Mouse (Mus musculus): ENCODE results near the gene Gm3448. TPM values are rescaled to one million over a fixed set of nuclear protein-coding genes. Genes with fewer than 3 reads are reported as not detected.
"Not testable (repeated sequence)": the region's sequence is repeated elsewhere in the genome, so short reads cannot be mapped to it uniquely, and the experiment has no call there.

Gm3448 gene
- polyA plus RNA-seq, 1 experiment from 2014 or later: 2.7 TPM

GRCm38 (mm10) chr17:15068040-15068792, 26.9 kb upstream of the Gm3448 start:
- Histone ChIP-seq H3K4me2 (ENCODE audit: low read depth, low read length) (no peak overlapping the region), H3K9ac (ENCODE audit: low read depth, low read length) (no peak overlapping the region), H3K36me3 (ENCODE audit: control insufficient read depth, insufficient read depth) (0 out of 2 replicates have a peak, but pooled peaks cover 4% of the 10 kb centered on the region), H3K27me3 (ENCODE audit: control insufficient read depth, insufficient read depth, low read depth, low read length) (no peaks in the 10 kb centered on the region), H3K27ac (ENCODE audit: low read length) (no peak overlapping the region), H3K9me3 (replicated peaks; ENCODE audit: control insufficient read depth, low read length) (no peaks in the 10 kb centered on the region), H3K4me3 (ENCODE audit: low read depth, low read length) (no peak overlapping the region), H3K4me1 (ENCODE audit: control insufficient read depth, low read depth, low read length) (peaks cover 7% of the 10 kb centered on the region)
- ATAC-seq (ENCODE audit: low read depth): peak; percentile 50; the same call in 1 of the 2 replicates
- WGBS (ENCODE audit: insufficient replicate concordance): 41% methylated on average over 8 of the region's 8 CpGs

GRCm38 (mm10) chr17:15066911-15067310, 25.6 kb upstream of the Gm3448 start:
- no peak overlapping the region for H3K4me3 ChIP-seq (ENCODE audit: low read depth, low read length)
- H3K27me3 ChIP-seq (ENCODE audit: control insufficient read depth, insufficient read depth, low read depth, low read length): no peaks in the 10 kb centered on the region
- 0 out of 2 replicates have a peak, but pooled peaks cover 4% of the 10 kb centered on the region for H3K36me3 ChIP-seq (ENCODE audit: control insufficient read depth, insufficient read depth)
- H3K9ac ChIP-seq (ENCODE audit: low read depth, low read length): no peak overlapping the region
- H3K4me1 ChIP-seq (ENCODE audit: control insufficient read depth, low read depth, low read length): peaks cover 7% of the 10 kb centered on the region
- WGBS (ENCODE audit: insufficient replicate concordance): 87% methylated on average over 1 of the region's 1 CpGs
- H3K27ac ChIP-seq (ENCODE audit: low read length): no peak overlapping the region
- no peak for ATAC-seq (ENCODE audit: low read depth)
- no peaks in the 10 kb centered on the region for H3K9me3 ChIP-seq (replicated peaks; ENCODE audit: control insufficient read depth, low read length)
- H3K4me2 ChIP-seq (ENCODE audit: low read depth, low read length): no peak overlapping the region

GRCm38 (mm10) chr17:15066066-15066465, 24.7 kb upstream of the Gm3448 start:
- ATAC-seq (ENCODE audit: low read depth): no peak
- H3K4me1 ChIP-seq (ENCODE audit: control insufficient read depth, low read depth, low read length): peaks cover 7% of the 10 kb centered on the region
- H3K27me3 ChIP-seq (ENCODE audit: control insufficient read depth, insufficient read depth, low read depth, low read length): no peaks in the 10 kb centered on the region
- H3K9me3 ChIP-seq (replicated peaks; ENCODE audit: control insufficient read depth, low read length): no peaks in the 10 kb centered on the region
- WGBS (ENCODE audit: insufficient replicate concordance): 52% methylated on average over 6 of the region's 6 CpGs
- H3K36me3 ChIP-seq (ENCODE audit: control insufficient read depth, insufficient read depth): 0 out of 2 replicates have a peak, but pooled peaks cover 7% of the 10 kb centered on the region
- no peak overlapping the region for H3K4me2 ChIP-seq (ENCODE audit: low read depth, low read length)
- no peak overlapping the region for H3K4me3 ChIP-seq (ENCODE audit: low read depth, low read length)
- H3K27ac ChIP-seq (ENCODE audit: low read length): no peak overlapping the region
- no peak overlapping the region for H3K9ac ChIP-seq (ENCODE audit: low read depth, low read length)

- ATAC-seq (ENCODE audit: low read depth): no peak
- no peak overlapping the region for H3K4me3 ChIP-seq (ENCODE audit: low read depth, low read length)
- no peak overlapping the region for H3K4me2 ChIP-seq (ENCODE audit: low read depth, low read length)
- no peaks in the 10 kb centered on the region for H3K27me3 ChIP-seq (ENCODE audit: control insufficient read depth, insufficient read depth, low read depth, low read length)
- no peak overlapping the region for H3K27ac ChIP-seq (ENCODE audit: low read length)
- H3K36me3 ChIP-seq (ENCODE audit: control insufficient read depth, insufficient read depth): 0 out of 2 replicates have a peak, but pooled peaks cover 7% of the 10 kb centered on the region
- 39% methylated on average over 13 of the region's 13 CpGs for WGBS (ENCODE audit: insufficient replicate concordance)
- peaks cover 7% of the 10 kb centered on the region for H3K4me1 ChIP-seq (ENCODE audit: control insufficient read depth, low read depth, low read length)
- H3K9ac ChIP-seq (ENCODE audit: low read depth, low read length): no peak overlapping the region
- no peaks in the 10 kb centered on the region for H3K9me3 ChIP-seq (replicated peaks; ENCODE audit: control insufficient read depth, low read length)
These were observed 24.2 kb upstream of the Gm3448 start for GRCm38 (mm10) chr17:15065391-15066024.

- H3K4me2 ChIP-seq (ENCODE audit: low read depth, low read length): no peak overlapping the region
- H3K4me3 ChIP-seq (ENCODE audit: low read depth, low read length): no peak overlapping the region
- H3K9ac ChIP-seq (ENCODE audit: low read depth, low read length): no peak overlapping the region
- WGBS (ENCODE audit: insufficient replicate concordance): 79% methylated on average over 6 of the region's 6 CpGs
- H3K27ac ChIP-seq (ENCODE audit: low read length): no peak overlapping the region
- 0 out of 2 replicates have a peak, but pooled peaks cover 7% of the 10 kb centered on the region for H3K36me3 ChIP-seq (ENCODE audit: control insufficient read depth, insufficient read depth)
- no peaks in the 10 kb centered on the region for H3K4me1 ChIP-seq (ENCODE audit: control insufficient read depth, low read depth, low read length)
- no peaks in the 10 kb centered on the region for H3K27me3 ChIP-seq (ENCODE audit: control insufficient read depth, insufficient read depth, low read depth, low read length)
- ATAC-seq (ENCODE audit: low read depth): no peak
- no peaks in the 10 kb centered on the region for H3K9me3 ChIP-seq (replicated peaks; ENCODE audit: control insufficient read depth, low read length)
These were observed 19.0 kb upstream of the Gm3448 start for GRCm38 (mm10) chr17:15060356-15060755.

- Histone ChIP-seq H3K9ac (ENCODE audit: low read depth, low read length) (no peak overlapping the region), H3K4me1 (ENCODE audit: control insufficient read depth, low read depth, low read length) (no peaks in the 10 kb centered on the region), H3K4me2 (ENCODE audit: low read depth, low read length) (no peak overlapping the region), H3K4me3 (ENCODE audit: low read depth, low read length) (no peak overlapping the region), H3K27me3 (ENCODE audit: control insufficient read depth, insufficient read depth, low read depth, low read length) (no peaks in the 10 kb centered on the region), H3K36me3 (ENCODE audit: control insufficient read depth, insufficient read depth) (0 out of 2 replicates have a peak, but pooled peaks cover 7% of the 10 kb centered on the region), H3K27ac (ENCODE audit: low read length) (no peak overlapping the region), H3K9me3 (replicated peaks; ENCODE audit: control insufficient read depth, low read length) (no peaks in the 10 kb centered on the region)
- 88% methylated on average over 14 of the region's 14 CpGs for WGBS (ENCODE audit: insufficient replicate concordance)
- no peak for ATAC-seq (ENCODE audit: low read depth)
These were observed 18.3 kb upstream of the Gm3448 start for GRCm38 (mm10) chr17:15059646-15060045.

GRCm38 (mm10) chr17:15058161-15058591, 16.8 kb upstream of the Gm3448 start:
- Histone ChIP-seq H3K9me3 (replicated peaks; ENCODE audit: control insufficient read depth, low read length) (no peaks in the 10 kb centered on the region), H3K4me1 (ENCODE audit: control insufficient read depth, low read depth, low read length) (no peaks in the 10 kb centered on the region), H3K36me3 (ENCODE audit: control insufficient read depth, insufficient read depth) (0 out of 2 replicates have a peak, but pooled peaks cover 3% of the 10 kb centered on the region), H3K4me3 (ENCODE audit: low read depth, low read length) (no peak overlapping the region), H3K4me2 (ENCODE audit: low read depth, low read length) (no peak overlapping the region), H3K27ac (ENCODE audit: low read length) (no peak overlapping the region), H3K27me3 (ENCODE audit: control insufficient read depth, insufficient read depth, low read depth, low read length) (no peaks in the 10 kb centered on the region), H3K9ac (ENCODE audit: low read depth, low read length) (no peak overlapping the region)
- ATAC-seq (ENCODE audit: low read depth): no peak
- 69% methylated on average over 5 of the region's 5 CpGs for WGBS (ENCODE audit: insufficient replicate concordance)

GRCm38 (mm10) chr17:15055925-15056324, 14.6 kb upstream of the Gm3448 start:
- H3K9ac ChIP-seq (ENCODE audit: low read depth, low read length): no peak overlapping the region
- H3K4me3 ChIP-seq (ENCODE audit: low read depth, low read length): no peak overlapping the region
- no peak overlapping the region for H3K27ac ChIP-seq (ENCODE audit: low read length)
- no peaks in the 10 kb centered on the region for H3K4me1 ChIP-seq (ENCODE audit: control insufficient read depth, low read depth, low read length)
- WGBS (ENCODE audit: insufficient replicate concordance): 62% methylated on average over 4 of the region's 4 CpGs
- no peaks in the 10 kb centered on the region for H3K9me3 ChIP-seq (replicated peaks; ENCODE audit: control insufficient read depth, low read length)
- H3K4me2 ChIP-seq (ENCODE audit: low read depth, low read length): no peak overlapping the region
- no peak for ATAC-seq (ENCODE audit: low read depth)
- no peaks in the 10 kb centered on the region for H3K27me3 ChIP-seq (ENCODE audit: control insufficient read depth, insufficient read depth, low read depth, low read length)
- H3K36me3 ChIP-seq (ENCODE audit: control insufficient read depth, insufficient read depth): no peaks in the 10 kb centered on the region

- not testable (repeated sequence) for H3K4me3 ChIP-seq (ENCODE audit: low read depth, low read length); H3K9me3 ChIP-seq (replicated peaks; ENCODE audit: control insufficient read depth, low read length); H3K4me2 ChIP-seq (ENCODE audit: low read depth, low read length); H3K36me3 ChIP-seq (ENCODE audit: control insufficient read depth, insufficient read depth); H3K27ac ChIP-seq (ENCODE audit: low read length); ATAC-seq (ENCODE audit: low read depth); H3K27me3 ChIP-seq (ENCODE audit: control insufficient read depth, insufficient read depth, low read depth, low read length); H3K9ac ChIP-seq (ENCODE audit: low read depth, low read length); H3K4me1 ChIP-seq (ENCODE audit: control insufficient read depth, low read depth, low read length)
- WGBS (ENCODE audit: insufficient replicate concordance): 85% methylated on average over 11 of the region's 13 CpGs
These were observed 12.5 kb upstream of the Gm3448 start for GRCm38 (mm10) chr17:15053829-15054200.
